Mouse (Mus musculus) CD4-positive helper T cell, adult 2 months (primary cell): ENCODE results near the gene Ttc6.

Source experiments
- DNase-seq: peaks from one replicate; pipeline ENCODE4 v3.0.0-alpha.2; 2012; ENCODE audit warnings: low read depth, missing footprints, low spot score

Ttc6 gene

DNA sequence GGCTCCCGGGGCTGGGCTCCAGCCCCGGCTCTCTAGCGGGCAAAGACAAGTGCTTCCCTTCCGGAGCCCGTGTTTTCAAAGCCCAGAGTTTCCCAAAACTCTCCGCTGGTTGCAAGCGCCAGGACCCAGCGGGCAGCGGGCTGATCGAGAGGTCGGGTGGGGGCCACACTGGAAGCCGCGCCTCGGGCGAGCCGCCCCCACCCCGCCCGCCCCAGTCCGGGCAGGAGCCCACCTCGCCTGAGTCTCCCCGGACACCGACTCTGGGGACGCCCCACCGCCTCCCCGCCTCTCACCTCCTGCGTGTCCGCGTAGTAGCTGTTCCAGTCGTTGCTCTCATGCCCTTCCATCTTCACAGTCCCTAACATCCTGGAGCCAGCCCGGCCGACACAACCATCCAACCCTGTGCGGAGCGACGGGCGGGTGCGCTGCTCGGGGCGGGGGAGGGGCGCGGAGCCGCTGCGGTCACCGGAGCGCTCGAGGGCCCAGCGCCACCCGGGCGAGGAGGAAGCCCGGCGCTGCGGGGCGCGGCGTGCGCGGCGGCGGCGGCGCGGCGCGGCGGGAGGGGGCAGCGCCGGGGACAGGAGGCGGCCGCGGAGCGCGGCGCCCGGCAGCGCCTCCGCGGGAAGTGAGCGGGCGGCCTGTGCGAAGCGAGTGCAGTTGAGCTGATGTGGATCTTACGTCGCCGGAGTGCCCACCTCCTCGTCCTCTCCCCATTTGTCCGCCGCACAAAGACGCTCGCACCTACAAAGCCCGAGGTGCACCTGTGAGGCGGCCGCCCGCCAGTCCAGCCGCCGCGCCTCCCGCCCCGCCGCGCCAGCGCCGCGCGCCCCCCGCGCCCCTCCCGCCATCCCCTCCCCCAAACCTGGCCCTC, 18.3 kb upstream of the Ttc6 start:
- no peak for DNase-seq

DNA sequence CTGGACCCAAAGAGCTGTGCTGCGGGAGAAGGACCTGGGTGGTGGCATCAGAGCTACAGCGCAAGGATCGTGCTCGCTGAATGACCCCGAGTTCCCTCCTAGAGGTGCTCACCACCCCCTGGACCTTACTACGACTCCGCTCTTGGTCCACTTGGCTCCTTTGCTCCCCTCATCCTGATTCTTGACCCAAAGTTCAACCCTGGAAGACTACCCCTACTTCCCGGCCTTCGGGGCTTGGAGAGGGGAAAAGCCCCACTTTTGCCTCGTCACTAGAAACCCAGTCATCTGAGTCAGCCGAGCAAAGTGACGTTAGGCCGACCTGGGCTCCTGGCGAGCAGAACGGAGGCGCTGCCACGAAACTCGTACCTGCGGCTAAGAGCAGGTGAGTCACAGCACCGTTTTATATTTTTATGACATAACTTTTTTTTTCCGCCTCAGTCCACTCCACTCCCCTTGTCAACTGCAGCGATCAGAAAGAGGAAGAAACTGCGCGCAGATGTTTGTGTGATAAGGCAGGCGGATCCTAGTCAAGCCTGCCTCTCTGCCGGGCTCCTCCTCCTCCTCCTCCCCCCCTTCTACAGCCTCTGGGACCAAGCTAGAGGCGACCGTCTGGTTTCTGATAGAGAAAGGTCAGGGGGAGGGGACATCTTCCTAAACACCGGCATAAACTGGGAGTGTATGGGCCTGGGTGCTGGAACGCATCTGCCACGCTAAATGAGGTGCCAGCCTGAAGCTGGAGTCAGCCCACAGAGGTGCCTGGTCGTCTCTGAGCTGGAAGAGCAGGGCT, 17.3 kb upstream of the Ttc6 start, which contains the start of gene Foxa1:
Gene Foxa1 (minus strand): TSS at position 502 of the 787 bp plus-strand sequence.
- no peak for DNase-seq

GRCm38 (mm10) chr12:57547890-57548289, 16.0 kb upstream of the Ttc6 start:
- DNase-seq = no peak

- no peak for DNase-seq
These were observed 15.4 kb upstream of the Ttc6 start for GRCm38 (mm10) chr12:57548352-57548980.

DNA sequence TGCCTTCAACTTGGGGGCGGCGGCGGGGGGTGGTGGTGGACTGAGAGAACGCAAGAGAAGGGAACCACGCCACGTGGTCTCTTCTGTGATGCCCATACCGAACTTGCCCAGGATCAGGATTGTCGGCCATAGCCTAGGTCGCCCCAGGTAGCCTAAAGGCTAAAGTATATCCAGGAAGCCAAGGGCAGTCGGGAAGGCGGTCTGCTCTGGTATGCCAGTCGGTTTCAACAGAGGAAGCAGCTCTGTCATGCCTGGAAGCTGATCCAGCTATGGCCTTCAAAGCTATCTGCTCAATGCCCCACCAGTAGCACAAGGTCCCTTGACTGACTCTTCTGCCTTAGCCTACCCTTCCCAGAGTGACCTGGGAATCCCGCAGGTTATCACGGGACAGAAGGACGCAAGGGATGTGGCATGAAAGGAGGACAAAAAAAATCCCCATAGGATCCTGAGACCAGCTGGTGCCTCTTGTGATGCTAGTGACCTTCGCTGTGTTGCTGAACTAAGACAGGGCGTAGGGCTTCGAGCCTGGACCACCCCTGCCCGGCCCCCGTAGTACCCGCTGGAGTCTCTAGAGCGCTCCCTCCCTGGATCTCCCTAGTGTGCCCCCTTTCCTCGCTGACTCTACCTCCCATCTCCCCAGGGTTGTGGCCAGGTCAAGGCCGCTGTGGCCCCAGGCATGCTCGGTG, 14.8 kb upstream of the Ttc6 start:
- DNase-seq = no peak

- no peak for DNase-seq
These were observed 14.2 kb upstream of the Ttc6 start for GRCm38 (mm10) chr12:57549667-57550160.

DNA sequence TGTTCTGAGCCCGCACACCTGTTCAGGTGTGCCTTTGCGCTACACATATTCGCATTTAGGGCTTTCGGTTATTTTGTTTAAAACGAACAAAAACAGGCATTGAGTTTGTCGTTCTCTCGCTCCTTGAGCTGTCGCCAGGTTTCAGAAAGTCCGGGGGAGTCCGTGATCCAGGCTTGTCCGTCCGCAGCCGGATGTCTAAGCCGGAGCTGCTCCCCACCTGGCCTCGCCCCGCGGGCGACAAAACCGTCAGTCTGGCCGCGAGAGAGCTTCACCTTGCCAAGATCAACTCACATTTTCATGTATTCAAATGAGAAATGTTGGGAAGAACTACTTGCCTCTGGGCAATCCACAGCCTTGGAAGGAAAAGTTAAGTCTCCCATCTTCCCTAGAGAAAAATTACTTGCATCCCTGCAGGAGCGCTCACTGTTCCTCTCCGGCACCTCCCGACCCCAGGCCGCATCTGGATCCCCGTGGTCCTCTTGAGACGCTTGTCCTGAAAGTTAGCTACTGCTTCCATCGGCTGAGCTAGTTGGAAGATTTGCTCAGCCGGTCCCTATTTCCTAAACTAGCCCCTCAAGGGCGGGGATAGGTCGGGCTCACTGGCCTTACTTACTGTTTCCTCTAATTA, 13.6 kb upstream of the Ttc6 start:
- no peak for DNase-seq

- DNase-seq = no peak
These were observed 13.0 kb upstream of the Ttc6 start for GRCm38 (mm10) chr12:57550881-57551280.

DNA sequence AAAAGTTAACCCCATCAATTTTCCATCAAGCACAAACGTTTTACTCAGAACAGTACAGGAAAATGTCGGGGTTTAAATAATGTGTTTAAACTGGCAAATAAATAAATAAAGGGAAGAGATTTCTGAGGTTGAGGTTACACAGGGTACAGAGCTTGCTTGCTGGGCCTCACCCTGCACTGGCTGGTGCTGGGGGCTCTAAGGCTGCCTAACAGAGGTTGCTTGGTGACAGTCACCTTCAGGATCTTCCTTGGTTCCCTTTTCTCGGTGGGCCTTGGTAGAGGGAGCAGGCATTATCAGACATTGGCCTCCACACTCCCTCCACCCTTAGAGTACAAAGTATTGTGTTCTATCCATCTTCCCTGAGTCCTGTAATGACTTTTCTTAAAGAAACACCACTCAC, 11.6 kb upstream of the Ttc6 start:
- no peak for DNase-seq

GRCm38 (mm10) chr12:57554091-57554490, 9.8 kb upstream of the Ttc6 start:
- DNase-seq = no peak

- DNase-seq = no peak
These were observed 7.9 kb downstream of the Ttc6 start for GRCm38 (mm10) chr12:57571773-57572172.

GRCm38 (mm10) chr12:57572415-57572814, 8.5 kb downstream of the Ttc6 start:
- no peak for DNase-seq

GRCm38 (mm10) chr12:57575931-57576628, 12.2 kb downstream of the Ttc6 start:
- DNase-seq = no peak

- DNase-seq = no peak
These were observed 43.7 kb downstream of the Ttc6 start for GRCm38 (mm10) chr12:57607624-57608023.

GRCm38 (mm10) chr12:57615137-57615536, 51.2 kb downstream of the Ttc6 start:
- DNase-seq = no peak

DNA sequence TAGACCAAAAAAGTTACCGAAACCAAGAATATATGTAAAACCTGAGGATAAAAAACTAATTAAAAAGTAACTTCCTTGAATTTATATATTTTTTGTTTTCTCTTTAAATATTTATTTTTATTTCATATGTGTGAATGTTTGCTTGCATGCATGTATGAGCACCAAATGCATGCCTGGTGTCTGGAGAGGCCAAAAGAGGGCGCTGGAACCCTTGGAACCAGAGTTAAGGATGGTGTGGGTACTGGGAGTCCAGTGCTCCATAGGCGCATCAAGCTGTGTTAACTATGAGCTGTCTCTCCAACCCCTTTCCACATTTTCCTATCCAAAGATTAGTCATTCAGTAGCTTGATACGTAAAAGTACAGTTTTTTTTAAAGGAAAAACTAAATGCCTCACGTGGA, 58.1 kb downstream of the Ttc6 start:
- DNase-seq = no peak

DNA sequence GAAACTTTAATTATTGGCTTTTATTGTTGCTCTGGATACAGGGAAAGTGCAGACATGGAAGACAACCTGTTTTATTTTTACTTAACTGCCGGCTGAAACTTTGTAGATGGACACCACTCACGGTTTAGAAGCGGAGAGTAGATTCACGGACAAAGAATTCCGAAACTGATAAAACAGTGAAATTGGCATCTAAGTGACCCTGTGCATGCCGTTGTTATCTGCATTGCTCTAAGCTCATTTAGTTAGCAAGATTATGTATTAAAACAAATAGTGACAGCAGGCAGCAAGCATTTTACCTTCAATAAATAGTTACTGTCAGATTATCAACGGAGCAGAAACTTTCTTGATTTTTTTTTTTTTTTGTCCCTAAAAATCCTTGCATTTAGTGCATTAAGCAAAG, 59.4 kb downstream of the Ttc6 start:
- no peak for DNase-seq

DNA sequence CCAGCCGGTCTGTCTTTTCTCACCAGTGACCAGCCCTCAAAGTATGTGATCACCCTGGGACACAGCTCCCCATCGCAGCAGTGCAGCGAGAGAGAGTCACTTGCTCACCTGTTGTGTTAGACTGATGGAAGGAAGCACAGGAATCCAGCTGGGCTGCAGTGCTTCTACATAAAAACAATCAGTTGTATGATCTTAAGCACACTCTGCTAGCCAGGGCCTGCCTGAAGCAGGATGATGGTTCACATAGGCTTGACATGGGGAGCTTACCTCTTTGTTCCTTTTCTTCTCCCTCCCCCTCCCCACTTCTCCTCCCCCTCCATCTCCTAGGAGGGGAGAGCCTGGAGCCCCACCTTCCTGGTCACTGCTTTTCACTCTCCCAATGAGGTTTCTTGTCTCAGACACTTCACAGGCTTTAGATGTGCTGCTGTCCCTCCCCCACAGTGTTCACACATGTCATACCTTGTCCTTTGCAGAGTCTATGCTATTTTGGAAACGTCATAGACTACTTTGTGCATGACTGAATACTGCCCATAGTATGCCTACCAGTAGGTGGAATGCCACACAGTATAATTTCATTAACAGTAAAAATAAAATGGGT, 60.2 kb downstream of the Ttc6 start:
- DNase-seq = no peak

- no peak for DNase-seq
These were observed 86.1 kb downstream of the Ttc6 start for GRCm38 (mm10) chr12:57650011-57650410.

DNA sequence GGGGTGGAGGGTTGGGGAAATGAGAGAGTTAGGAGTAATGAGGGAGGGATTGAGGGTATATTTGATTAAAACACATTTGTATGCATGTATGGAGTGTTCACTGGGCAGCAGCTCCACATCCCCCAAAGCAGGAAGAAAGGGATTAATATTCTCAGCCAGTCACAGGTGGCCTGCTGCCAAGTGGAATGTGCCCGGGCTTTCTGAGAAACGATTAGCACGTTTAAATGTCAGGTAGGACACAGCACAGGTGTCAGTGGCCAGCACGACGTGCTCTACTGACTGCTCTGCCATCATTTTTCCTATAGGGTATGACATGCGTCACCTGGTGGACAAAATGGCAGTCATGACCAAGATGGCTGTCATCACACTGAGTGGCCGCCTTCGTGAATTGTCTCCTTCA, 86.8 kb downstream of the Ttc6 start:
- DNase-seq = no peak
